Mouse (Mus musculus) B cell, adult (primary cell): ENCODE results near the gene 1700080E11Rik. TPM values are rescaled to one million over a fixed set of nuclear protein-coding genes. Genes with fewer than 3 reads are reported as not detected.

Source experiments
- total RNA-seq: library from RNA; stranded (reverse); gene quantifications from 4 replicates; pipeline ENCODE4 v1.2.4, GENCODE M21; 2023; ENCODE audit not compliant: inconsistent age

The 1700080E11Rik gene
- total RNA-seq: not detected in 4 replicates

GRCm38 (mm10) chr9:105144992-105145391, at the start of gene 1700080E11Rik:
TSS of gene 1700080E11Rik (minus strand) at chr9:105145092.

GRCm38 (mm10) chr9:105131253-105132001, 13.5 kb downstream of the 1700080E11Rik start, which contains the start of gene Nudt16:
TSS of gene Nudt16 (minus strand) at chr9:105131824.

Other genes starting within 250 kb of the 1700080E11Rik start
- 53.7 to 74.1 TPM (median 67.0 TPM) in 4 replicates for gene Mrpl3, start 91.9 kb downstream of the 1700080E11Rik start, total RNA-seq
- gene Nudt16, start 13.3 kb downstream of the 1700080E11Rik start, total RNA-seq: 18.4 to 25.7 TPM (median 21.5 TPM) in 4 replicates